Mouse (Mus musculus): ENCODE results near the gene Ccdc96. TPM values are rescaled to one million over a fixed set of nuclear protein-coding genes. Genes with fewer than 3 reads are reported as not detected.

Ccdc96 gene
- polyA plus RNA-seq, 1 experiment from 2014 or later, result 0.88 TPM

GRCm38 (mm10) chr5:36458926-36459325 is 25.5 kb upstream of the Ccdc96 start:
- no peak overlapping the region for H3K27ac ChIP-seq
- peak; percentile 52 for DNase-seq (ENCODE audit: low spot score)
- H3K36me3 ChIP-seq, result no peaks in the 10 kb centered on the region
- 0 out of 2 replicates have a peak, but pooled peaks cover 3% of the 10 kb centered on the region for H3K27me3 ChIP-seq (ENCODE audit: low read depth, poor library complexity, severe bottlenecking)
- H3K4me3 ChIP-seq, result no peak overlapping the region
- 24% methylated on average over 4 of the region's 4 CpGs for WGBS
- H3K9me3 ChIP-seq (replicated peaks), result no peaks in the 10 kb centered on the region
- H3K4me1 ChIP-seq, result peaks cover 5% of the 10 kb centered on the region

GRCm38 (mm10) chr5:36460712-36461111 is 23.7 kb upstream of the Ccdc96 start:
- peaks cover 13% of the 10 kb centered on the region for H3K4me1 ChIP-seq
- no peak overlapping the region for H3K4me3 ChIP-seq
- DNase-seq (ENCODE audit: low spot score), result no peak
- H3K36me3 ChIP-seq, result no peaks in the 10 kb centered on the region
- 83% methylated on average over 2 of the region's 2 CpGs for WGBS
- H3K27ac ChIP-seq, result no peak overlapping the region
- no peaks in the 10 kb centered on the region for H3K9me3 ChIP-seq (replicated peaks)
- H3K27me3 ChIP-seq (ENCODE audit: low read depth, poor library complexity, severe bottlenecking), result 0 out of 2 replicates have a peak, but pooled peaks cover 3% of the 10 kb centered on the region

GRCm38 (mm10) chr5:36461231-36461630 is 23.2 kb upstream of the Ccdc96 start:
- H3K9me3 ChIP-seq (replicated peaks), result no peaks in the 10 kb centered on the region
- no peak overlapping the region for H3K27ac ChIP-seq
- H3K4me1 ChIP-seq, result peaks cover 19% of the 10 kb centered on the region
- H3K4me3 ChIP-seq, result no peak overlapping the region
- no peaks in the 10 kb centered on the region for H3K27me3 ChIP-seq (ENCODE audit: low read depth, poor library complexity, severe bottlenecking)
- 64% methylated on average over 2 of the region's 2 CpGs for WGBS
- DNase-seq (ENCODE audit: low spot score), result no peak
- H3K36me3 ChIP-seq, result no peaks in the 10 kb centered on the region

GRCm38 (mm10) chr5:36462810-36463209 is 21.6 kb upstream of the Ccdc96 start:
- no peak overlapping the region for H3K4me3 ChIP-seq
- H3K36me3 ChIP-seq, result peaks cover 1% of the 10 kb centered on the region; the same call in 1 of the 2 replicates
- no peak overlapping the region for H3K27ac ChIP-seq
- 21% methylated on average over 7 of the region's 7 CpGs for WGBS
- no peaks in the 10 kb centered on the region for H3K9me3 ChIP-seq (replicated peaks)
- peak; percentile 83 for DNase-seq (ENCODE audit: low spot score)
- no peaks in the 10 kb centered on the region for H3K27me3 ChIP-seq (ENCODE audit: low read depth, poor library complexity, severe bottlenecking)
- H3K4me1 ChIP-seq, result peaks cover 24% of the 10 kb centered on the region

- no peak overlapping the region for H3K4me3 ChIP-seq
- no peaks in the 10 kb centered on the region for H3K9me3 ChIP-seq (replicated peaks)
- H3K36me3 ChIP-seq, result peaks cover 7% of the 10 kb centered on the region
- 59% methylated on average over 5 of the region's 5 CpGs for WGBS
- H3K27ac ChIP-seq, result no peak overlapping the region
- no peak for DNase-seq (ENCODE audit: low spot score)
- no peaks in the 10 kb centered on the region for H3K27me3 ChIP-seq (ENCODE audit: low read depth, poor library complexity, severe bottlenecking)
- peaks cover 24% of the 10 kb centered on the region for H3K4me1 ChIP-seq
These were observed 21.0 kb upstream of the Ccdc96 start for GRCm38 (mm10) chr5:36463391-36463790.

- H3K27me3 ChIP-seq (ENCODE audit: low read depth, poor library complexity, severe bottlenecking), result no peaks in the 10 kb centered on the region
- DNase-seq (ENCODE audit: low spot score), result peak; percentile 97
- H3K4me1 ChIP-seq, result peaks cover 24% of the 10 kb centered on the region
- H3K36me3 ChIP-seq, result peaks cover 23% of the 10 kb centered on the region
- H3K27ac ChIP-seq, result peak within 1 kb of the TSS; percentile 81
- H3K9me3 ChIP-seq (replicated peaks), result no peaks in the 10 kb centered on the region
- under 1% methylated on average over 68 of the region's 68 CpGs for WGBS
- H3K4me3 ChIP-seq, result peak within 1 kb of the TSS; percentile 82
These were observed 19.4 kb upstream of the Ccdc96 start, which contains the start of gene Grpel1 for GRCm38 (mm10) chr5:36464709-36465661. Gene Grpel1, plus strand, starts transcription at chr5:36464998.

GRCm38 (mm10) chr5:36465889-36466288 is 18.5 kb upstream of the Ccdc96 start:
- WGBS, result 39% methylated on average over 8 of the region's 8 CpGs
- no peaks in the 10 kb centered on the region for H3K9me3 ChIP-seq (replicated peaks)
- DNase-seq (ENCODE audit: low spot score), result no peak
- H3K27me3 ChIP-seq (ENCODE audit: low read depth, poor library complexity, severe bottlenecking), result no peaks in the 10 kb centered on the region
- peak overlapping the region; percentile 82 for H3K4me3 ChIP-seq
- H3K4me1 ChIP-seq, result peaks cover 24% of the 10 kb centered on the region
- H3K27ac ChIP-seq, result peak overlapping the region; percentile 81; the same call in 1 of the 2 replicates
- H3K36me3 ChIP-seq, result peaks cover 32% of the 10 kb centered on the region

- no peak overlapping the region for H3K27ac ChIP-seq
- peaks cover 80% of the 10 kb centered on the region for H3K36me3 ChIP-seq
- H3K4me3 ChIP-seq, result no peak overlapping the region
- no peak for DNase-seq (ENCODE audit: low spot score)
- H3K4me1 ChIP-seq, result peaks cover 6% of the 10 kb centered on the region
- WGBS, result 95% methylated on average over 8 of the region's 8 CpGs
- no peaks in the 10 kb centered on the region for H3K27me3 ChIP-seq (ENCODE audit: low read depth, poor library complexity, severe bottlenecking)
- H3K9me3 ChIP-seq (replicated peaks), result no peaks in the 10 kb centered on the region
These were observed 13.2 kb upstream of the Ccdc96 start for GRCm38 (mm10) chr5:36471206-36471605.

GRCm38 (mm10) chr5:36472876-36473655 is 11.3 kb upstream of the Ccdc96 start:
- no peak for DNase-seq (ENCODE audit: low spot score)
- H3K4me1 ChIP-seq, result no peaks in the 10 kb centered on the region
- no peak overlapping the region for H3K27ac ChIP-seq
- no peaks in the 10 kb centered on the region for H3K27me3 ChIP-seq (ENCODE audit: low read depth, poor library complexity, severe bottlenecking)
- H3K36me3 ChIP-seq, result peaks cover 83% of the 10 kb centered on the region
- WGBS, result 92% methylated on average over 4 of the region's 4 CpGs
- no peak overlapping the region for H3K4me3 ChIP-seq
- no peaks in the 10 kb centered on the region for H3K9me3 ChIP-seq (replicated peaks)

- Histone ChIP-seq H3K4me3 (no peak overlapping the region), H3K27me3 (ENCODE audit: low read depth, poor library complexity, severe bottlenecking) (no peaks in the 10 kb centered on the region), H3K36me3 (peaks cover 71% of the 10 kb centered on the region), H3K9me3 (replicated peaks) (no peaks in the 10 kb centered on the region), H3K4me1 (no peaks in the 10 kb centered on the region), H3K27ac (no peak overlapping the region)
- peak; percentile 62 for DNase-seq (ENCODE audit: low spot score)
- 83% methylated on average over 5 of the region's 5 CpGs for WGBS
These were observed 10.1 kb upstream of the Ccdc96 start for GRCm38 (mm10) chr5:36474283-36474682.

- Histone ChIP-seq H3K36me3 (peaks cover 43% of the 10 kb centered on the region), H3K9me3 (replicated peaks) (no peaks in the 10 kb centered on the region), H3K4me1 (peaks cover 9% of the 10 kb centered on the region), H3K27ac (no peak overlapping the region), H3K27me3 (ENCODE audit: low read depth, poor library complexity, severe bottlenecking) (no peaks in the 10 kb centered on the region), H3K4me3 (no peak overlapping the region)
- no peak for DNase-seq (ENCODE audit: low spot score)
- WGBS, result 92% methylated on average over 3 of the region's 3 CpGs
These were observed 6.9 kb upstream of the Ccdc96 start for GRCm38 (mm10) chr5:36477486-36477885.

- Histone ChIP-seq H3K27me3 (ENCODE audit: low read depth, poor library complexity, severe bottlenecking) (no peaks in the 10 kb centered on the region), H3K36me3 (peaks cover 30% of the 10 kb centered on the region), H3K27ac (no peak overlapping the region), H3K4me3 (no peak overlapping the region), H3K4me1 (peaks cover 21% of the 10 kb centered on the region), H3K9me3 (replicated peaks) (no peaks in the 10 kb centered on the region)
- WGBS, result 90% methylated on average over 6 of the region's 6 CpGs
- DNase-seq (ENCODE audit: low spot score), result no peak
These were observed 5.6 kb upstream of the Ccdc96 start for GRCm38 (mm10) chr5:36478540-36479420.

Measured in limb, embryonic 10.5 days (tissue).